Mouse (Mus musculus) erythroblast, embryonic 14.5 days (primary cell): ENCODE results near the gene Smyd3. TPM values are rescaled to one million over a fixed set of nuclear protein-coding genes. Genes with fewer than 3 reads are reported as not detected.

Experiments
- H3K27me3 ChIP-seq: 2 replicates; pipeline ENCODE4 v1.6.1; 2012; ENCODE audit warnings: inconsistent platforms; ENCODE audit not compliant: control insufficient read depth
- H3K36me3 ChIP-seq: 2 replicates; pipeline ENCODE4 v1.6.1; 2012; ENCODE audit warnings: mild to moderate bottlenecking, inconsistent platforms; ENCODE audit not compliant: control insufficient read depth
- H3K4me1 ChIP-seq: 2 replicates; pipeline ENCODE4 v1.6.1; 2012; ENCODE audit warnings: inconsistent platforms; ENCODE audit not compliant: control insufficient read depth
- H3K4me3 ChIP-seq: replicated peaks from 2 replicates; pipeline ENCODE3; 2012; ENCODE audit warnings: moderate library complexity, mild to moderate bottlenecking, inconsistent platforms
- H3K9me3 ChIP-seq: 2 replicates; pipeline ENCODE4 v1.6.1; 2012; ENCODE audit warnings: low read length, inconsistent platforms, mixed read lengths; ENCODE audit not compliant: control insufficient read depth
- GATA1 ChIP-seq: IDR thresholded peaks from 2 replicates; pipeline ENCODE4 v1.6.1; 2012; ENCODE audit warnings: low read length, inconsistent platforms, mixed read lengths
- TAL1 ChIP-seq: IDR thresholded peaks from 3 replicates; pipeline ENCODE4 v1.6.1; 2012; ENCODE audit warnings: low read length, inconsistent platforms, mixed read lengths
- polyA plus RNA-seq: library from polyadenylated mRNA; stranded (reverse); fragments of >175 nt; gene quantifications from 2 replicates; pipeline ENCODE4 v1.2.3, GENCODE M21; 2012

Gene Smyd3
- polyA plus RNA-seq, 1 experiment, result 0.09 TPM

- Histone ChIP-seq H3K9me3 (no peaks in the 10 kb centered on the region), H3K4me3 (no peak overlapping the region), H3K4me1 (peaks cover 11% of the 10 kb centered on the region), H3K27me3 (no peaks in the 10 kb centered on the region), H3K36me3 (peaks cover 82% of the 10 kb centered on the region)
- TF ChIP-seq TAL1, result no peak
- no peak for TF ChIP-seq GATA1
Observed at GRCm38 (mm10) chr1:179539887-179540286, 22.0 kb upstream of the Smyd3 start.

- no peaks in the 10 kb centered on the region for H3K9me3 ChIP-seq
- no peaks in the 10 kb centered on the region for H3K27me3 ChIP-seq
- no peak overlapping the region for H3K4me3 ChIP-seq
- H3K36me3 ChIP-seq, result peaks cover 86% of the 10 kb centered on the region
- H3K4me1 ChIP-seq, result peaks cover 3% of the 10 kb centered on the region
- TF ChIP-seq GATA1 (no peak), TAL1 (no peak)
Observed at GRCm38 (mm10) chr1:179539054-179539453, 21.2 kb upstream of the Smyd3 start.

- Histone ChIP-seq H3K27me3 (no peaks in the 10 kb centered on the region), H3K4me3 (no peak overlapping the region), H3K4me1 (peaks cover 22% of the 10 kb centered on the region), H3K36me3 (no peaks in the 10 kb centered on the region), H3K9me3 (no peaks in the 10 kb centered on the region)
- TF ChIP-seq GATA1, result no peak
- no peak for TF ChIP-seq TAL1
Observed at GRCm38 (mm10) chr1:179519901-179520300, 2.1 kb upstream of the Smyd3 start.

GRCm38 (mm10) chr1:179516941-179517712, 714 bp downstream of the Smyd3 start:
- peak overlapping the region; percentile 96 for H3K4me3 ChIP-seq
- no peaks in the 10 kb centered on the region for H3K27me3 ChIP-seq
- H3K36me3 ChIP-seq, result no peaks in the 10 kb centered on the region
- H3K9me3 ChIP-seq, result no peaks in the 10 kb centered on the region
- H3K4me1 ChIP-seq, result peaks cover 22% of the 10 kb centered on the region
- no peak for TF ChIP-seq TAL1
- TF ChIP-seq GATA1, result no peak

- Histone ChIP-seq H3K4me1 (peaks cover 9% of the 10 kb centered on the region), H3K27me3 (no peaks in the 10 kb centered on the region), H3K4me3 (no peak overlapping the region), H3K9me3 (no peaks in the 10 kb centered on the region), H3K36me3 (no peaks in the 10 kb centered on the region)
- TF ChIP-seq TAL1 (no peak), GATA1 (no peak)
Observed at GRCm38 (mm10) chr1:179511895-179512294, 5.9 kb downstream of the Smyd3 start.

- H3K9me3 ChIP-seq, result no peaks in the 10 kb centered on the region
- TF ChIP-seq GATA1 (no peak), TAL1 (no peak)
- no peaks in the 10 kb centered on the region for H3K36me3 ChIP-seq
- H3K27me3 ChIP-seq, result no peaks in the 10 kb centered on the region
- peaks cover 1% of the 10 kb centered on the region; the same call in 1 of the 2 replicates for H3K4me1 ChIP-seq
- no peak overlapping the region for H3K4me3 ChIP-seq
Observed at GRCm38 (mm10) chr1:179510546-179511340, 7.1 kb downstream of the Smyd3 start.

GRCm38 (mm10) chr1:179506530-179507315, 11.1 kb downstream of the Smyd3 start:
- Histone ChIP-seq H3K27me3 (no peaks in the 10 kb centered on the region), H3K9me3 (no peaks in the 10 kb centered on the region), H3K36me3 (no peaks in the 10 kb centered on the region), H3K4me3 (no peak overlapping the region), H3K4me1 (no peaks in the 10 kb centered on the region)
- no peak for TF ChIP-seq GATA1

GRCm38 (mm10) chr1:179502565-179502964, 15.3 kb downstream of the Smyd3 start:
- TF ChIP-seq TAL1 (no peak), GATA1 (no peak)
- H3K27me3 ChIP-seq, result no peaks in the 10 kb centered on the region
- no peaks in the 10 kb centered on the region for H3K9me3 ChIP-seq
- no peak overlapping the region for H3K4me3 ChIP-seq
- H3K36me3 ChIP-seq, result no peaks in the 10 kb centered on the region
- H3K4me1 ChIP-seq, result no peaks in the 10 kb centered on the region

- H3K36me3 ChIP-seq, result no peaks in the 10 kb centered on the region
- no peaks in the 10 kb centered on the region for H3K4me1 ChIP-seq
- TF ChIP-seq TAL1 (no peak), GATA1 (no peak)
- no peak overlapping the region for H3K4me3 ChIP-seq
- no peaks in the 10 kb centered on the region for H3K9me3 ChIP-seq
- H3K27me3 ChIP-seq, result no peaks in the 10 kb centered on the region
Observed at GRCm38 (mm10) chr1:179499257-179499656, 18.6 kb downstream of the Smyd3 start.
